Mouse (Mus musculus): Measurements from ENCODE around the gene Zmym6. TPM values are rescaled to one million over a fixed set of nuclear protein-coding genes. Genes with fewer than 3 reads are reported as not detected.
"Not testable (repeated sequence)": the region's sequence is repeated elsewhere in the genome, so short reads cannot be mapped to it uniquely, and the experiment has no call there.

The Zmym6 gene
- total RNA-seq, 1 experiment: 18.1 TPM

DNA sequence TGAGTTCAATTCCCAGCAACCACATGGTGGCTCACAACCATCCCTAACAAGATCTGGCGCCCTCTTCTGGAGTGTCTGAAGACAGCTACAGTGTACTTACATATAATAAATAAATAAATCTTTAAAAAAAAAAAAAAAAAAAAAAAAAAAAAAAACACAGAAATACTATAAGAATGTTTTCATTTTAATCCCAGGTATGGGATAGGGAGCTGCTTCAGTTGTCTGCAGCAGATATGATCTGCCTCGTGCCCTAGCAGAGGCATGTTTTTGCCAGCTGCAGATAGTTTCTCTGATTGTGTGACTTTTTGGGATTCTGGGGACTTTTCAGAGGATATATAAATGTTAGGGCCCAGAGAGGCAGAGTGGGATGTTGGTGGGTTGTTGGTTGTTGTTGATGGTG lies 22.4 kb downstream of the Zmym6 start:
- H3K9me3 ChIP-seq (ENCODE audit: control insufficient read depth, insufficient read depth, low read depth, low read length); H3K9ac ChIP-seq (ENCODE audit: insufficient read depth, low read depth, low read length, poor library complexity, severe bottlenecking); H3K27ac ChIP-seq (ENCODE audit: insufficient read depth, low read depth, low read length, poor library complexity, severe bottlenecking); H3K4me3 ChIP-seq (ENCODE audit: insufficient read depth in 1 of 2, low read depth in 1 of 2, low read length in 2 of 2, poor library complexity in 1 of 2, severe bottlenecking in 1 of 2); in situ Hi-C loops (cut with MboI; ENCODE audit: low sequenced_read_pairs in 2 of 2, unreplicated experiment in 2 of 2); DNase-seq (ENCODE audit: low read depth, low spot score); H3K4me1 ChIP-seq (ENCODE audit: control insufficient read depth in 2 of 2, insufficient read depth in 2 of 2, low read length in 2 of 2, poor library complexity in 1 of 2); H3K36me3 ChIP-seq (ENCODE audit: control insufficient read depth, insufficient read depth, low read length, poor library complexity, severe bottlenecking): not testable (repeated sequence)
- peak; percentile 90 for TF ChIP-seq ZNF384 (IDR thresholded peaks at IDR 0.05; ENCODE audit: low read depth, low read length)

DNA sequence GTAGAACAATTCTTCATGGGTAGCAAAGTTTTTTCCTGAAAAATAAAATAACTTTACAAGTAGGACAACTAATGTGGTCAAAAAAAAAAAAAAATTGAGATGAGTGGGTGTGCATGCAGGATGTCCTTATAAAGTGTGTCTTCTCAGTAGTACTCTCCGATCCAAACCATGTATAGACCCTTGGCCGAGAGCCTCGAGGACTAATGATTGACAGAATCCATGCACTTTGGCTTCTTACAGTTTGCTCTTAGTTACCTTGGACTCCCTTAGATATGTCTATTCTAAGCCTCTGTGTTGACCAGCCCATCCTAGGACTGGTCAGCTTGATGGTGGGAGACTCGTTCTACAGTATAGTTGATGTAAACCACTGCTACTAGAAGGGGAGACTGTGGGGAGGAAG lies 30.4 kb downstream of the Zmym6 start:
- no peak overlapping the region for H3K4me3 ChIP-seq (ENCODE audit: insufficient read depth in 1 of 2, low read depth in 1 of 2, low read length in 2 of 2, poor library complexity in 1 of 2, severe bottlenecking in 1 of 2)
- no peaks in the 10 kb centered on the region for H3K4me1 ChIP-seq (ENCODE audit: control insufficient read depth in 2 of 2, insufficient read depth in 2 of 2, low read length in 2 of 2, poor library complexity in 1 of 2)
- no peak overlapping the region for H3K9ac ChIP-seq (ENCODE audit: insufficient read depth, low read depth, low read length, poor library complexity, severe bottlenecking)
- H3K9me3 ChIP-seq (ENCODE audit: control insufficient read depth, insufficient read depth, low read depth, low read length): no peaks in the 10 kb centered on the region
- TF ChIP-seq CHD2 (IDR thresholded peaks at IDR 0.05; ENCODE audit: low read depth, low read length): no peak
- TF ChIP-seq MAFK (IDR thresholded peaks at IDR 0.05; ENCODE audit: insufficient read depth, low read depth, low read length): no peak
- TF ChIP-seq ZC3H11A (IDR thresholded peaks at IDR 0.05; ENCODE audit: borderline replicate concordance, low read depth, low read length): no peak
- no peak for TF ChIP-seq HCFC1 (IDR thresholded peaks at IDR 0.05; ENCODE audit: borderline replicate concordance, insufficient read depth, low read length)
- TF ChIP-seq ZNF384 (IDR thresholded peaks at IDR 0.05; ENCODE audit: low read depth, low read length): no peak
- in situ Hi-C loops (cut with MboI; ENCODE audit: low sequenced_read_pairs in 2 of 2, unreplicated experiment in 2 of 2): no loop called here
- H3K27ac ChIP-seq (ENCODE audit: insufficient read depth, low read depth, low read length, poor library complexity, severe bottlenecking): no peak overlapping the region
- no peaks in the 10 kb centered on the region for H3K36me3 ChIP-seq (ENCODE audit: control insufficient read depth, insufficient read depth, low read length, poor library complexity, severe bottlenecking)
- DNase-seq (ENCODE audit: low read depth, low spot score): no peak

DNA sequence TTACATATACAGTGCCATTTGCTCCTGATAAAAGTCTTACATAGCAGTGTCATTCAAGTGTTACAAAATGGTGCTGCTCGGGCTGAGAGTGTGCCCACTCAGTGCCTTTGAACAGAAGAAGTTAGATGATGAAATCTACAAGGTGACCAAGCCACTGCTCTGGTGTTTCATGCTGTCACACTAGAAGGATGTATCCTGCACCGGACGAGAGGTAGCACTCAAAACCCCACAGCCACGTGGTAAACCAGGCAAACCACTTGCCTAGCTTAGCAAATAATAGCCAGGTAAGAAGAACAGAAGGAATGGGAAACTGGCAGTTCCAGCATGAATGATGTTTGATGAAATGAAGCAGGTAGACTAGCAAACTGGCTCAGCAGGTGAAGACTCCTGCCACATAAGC lies 33.4 kb downstream of the Zmym6 start:
- Histone ChIP-seq H3K9me3 (ENCODE audit: control insufficient read depth, insufficient read depth, low read depth, low read length) (no peaks in the 10 kb centered on the region), H3K4me1 (ENCODE audit: control insufficient read depth in 2 of 2, insufficient read depth in 2 of 2, low read length in 2 of 2, poor library complexity in 1 of 2) (no peaks in the 10 kb centered on the region), H3K9ac (ENCODE audit: insufficient read depth, low read depth, low read length, poor library complexity, severe bottlenecking) (no peak overlapping the region), H3K27ac (ENCODE audit: insufficient read depth, low read depth, low read length, poor library complexity, severe bottlenecking) (no peak overlapping the region), H3K36me3 (ENCODE audit: control insufficient read depth, insufficient read depth, low read length, poor library complexity, severe bottlenecking) (no peaks in the 10 kb centered on the region), H3K4me3 (ENCODE audit: insufficient read depth in 1 of 2, low read depth in 1 of 2, low read length in 2 of 2, poor library complexity in 1 of 2, severe bottlenecking in 1 of 2) (no peak overlapping the region)
- DNase-seq (ENCODE audit: low read depth, low spot score): no peak
- TF ChIP-seq ZC3H11A (IDR thresholded peaks at IDR 0.05; ENCODE audit: borderline replicate concordance, low read depth, low read length) (no peak), ZNF384 (IDR thresholded peaks at IDR 0.05; ENCODE audit: low read depth, low read length) (no peak), CHD2 (IDR thresholded peaks at IDR 0.05; ENCODE audit: low read depth, low read length) (no peak), HCFC1 (IDR thresholded peaks at IDR 0.05; ENCODE audit: borderline replicate concordance, insufficient read depth, low read length) (no peak), MAFK (IDR thresholded peaks at IDR 0.05; ENCODE audit: insufficient read depth, low read depth, low read length) (no peak)
- in situ Hi-C loops (cut with MboI; ENCODE audit: low sequenced_read_pairs in 2 of 2, unreplicated experiment in 2 of 2): no loop called here

DNA sequence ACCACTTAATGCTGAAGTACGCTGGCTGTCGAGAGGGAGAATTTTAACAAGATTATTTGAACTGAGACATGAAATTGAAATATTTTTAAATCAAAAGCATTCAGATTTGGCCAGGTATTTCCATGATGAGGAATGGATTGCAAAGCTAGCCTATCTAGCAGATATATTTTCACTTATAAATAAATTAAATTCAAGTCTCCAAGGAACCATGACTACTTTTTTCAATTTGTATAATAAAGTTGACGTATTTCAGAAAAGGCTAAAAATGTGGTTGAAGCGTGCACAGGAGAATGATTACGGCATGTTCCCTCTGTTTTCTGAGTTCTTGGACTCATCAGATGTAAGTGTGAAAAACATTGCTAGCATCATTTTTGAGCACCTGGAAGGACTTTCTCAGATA lies 46.2 kb downstream of the Zmym6 start, which contains the start of gene Tmem35b:
Gene Tmem35b (plus strand): TSS at position 301 of the 400 bp plus-strand sequence.
- Histone ChIP-seq H3K9ac (ENCODE audit: insufficient read depth, low read depth, low read length, poor library complexity, severe bottlenecking) (no peak within 1 kb of the TSS), H3K36me3 (ENCODE audit: control insufficient read depth, insufficient read depth, low read length, poor library complexity, severe bottlenecking) (peaks cover 2% of the 10 kb centered on the region; the same call in 1 of the 2 replicates), H3K27ac (ENCODE audit: insufficient read depth, low read depth, low read length, poor library complexity, severe bottlenecking) (no peak within 1 kb of the TSS; the same call in 1 of the 2 replicates), H3K4me1 (ENCODE audit: control insufficient read depth in 2 of 2, insufficient read depth in 2 of 2, low read length in 2 of 2, poor library complexity in 1 of 2) (peaks cover 7 to 14% of the 10 kb centered on the region in 2 experiments; a peak in 3 of 4 replicates), H3K4me3 (ENCODE audit: insufficient read depth in 1 of 2, low read depth in 1 of 2, low read length in 2 of 2, poor library complexity in 1 of 2, severe bottlenecking in 1 of 2) (no peak within 1 kb of the TSS; a peak in 1 of 4 replicates), H3K9me3 (ENCODE audit: control insufficient read depth, insufficient read depth, low read depth, low read length) (no peaks in the 10 kb centered on the region)
- in situ Hi-C loops (cut with MboI; ENCODE audit: low sequenced_read_pairs in 2 of 2, unreplicated experiment in 2 of 2): no loop called here
- no peak for DNase-seq (ENCODE audit: low read depth, low spot score)
- TF ChIP-seq ZNF384 (IDR thresholded peaks at IDR 0.05; ENCODE audit: low read depth, low read length) (no peak), ZC3H11A (IDR thresholded peaks at IDR 0.05; ENCODE audit: borderline replicate concordance, low read depth, low read length) (no peak), CHD2 (IDR thresholded peaks at IDR 0.05; ENCODE audit: low read depth, low read length) (no peak), HCFC1 (IDR thresholded peaks at IDR 0.05; ENCODE audit: borderline replicate concordance, insufficient read depth, low read length) (no peak), MAFK (IDR thresholded peaks at IDR 0.05; ENCODE audit: insufficient read depth, low read depth, low read length) (no peak)

DNA sequence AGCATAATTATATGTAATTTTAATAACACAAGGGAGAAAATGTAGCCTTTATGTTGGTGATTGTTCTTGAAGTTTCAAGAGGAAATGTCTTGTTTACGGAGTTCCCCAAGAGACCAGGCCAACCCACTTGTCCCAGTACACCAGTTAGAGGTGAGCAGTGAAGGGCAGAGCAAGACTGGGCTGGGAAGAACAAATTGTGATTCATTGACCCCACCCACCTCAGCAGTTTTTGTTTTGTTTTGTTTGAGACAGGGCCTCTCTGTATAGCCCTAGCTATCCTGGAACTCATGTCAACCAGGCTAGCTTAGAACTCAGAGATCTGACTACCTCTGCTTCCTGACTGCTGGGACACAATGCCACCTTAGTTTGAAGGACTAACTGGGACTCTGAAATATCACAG lies 47.1 kb downstream of the Zmym6 start:
- DNase-seq (ENCODE audit: low read depth, low spot score): peak; percentile 69
- no peaks in the 10 kb centered on the region for H3K9me3 ChIP-seq (ENCODE audit: control insufficient read depth, insufficient read depth, low read depth, low read length)
- in situ Hi-C loops (cut with MboI; ENCODE audit: low sequenced_read_pairs in 2 of 2, unreplicated experiment in 2 of 2): no loop called here

More for the DNA sequence above, 47.1 kb downstream of the Zmym6 start:
- H3K9ac ChIP-seq (ENCODE audit: insufficient read depth, low read depth, low read length, poor library complexity, severe bottlenecking): no peak overlapping the region
- H3K4me1 ChIP-seq (ENCODE audit: control insufficient read depth in 2 of 2, insufficient read depth in 2 of 2, low read length in 2 of 2, poor library complexity in 1 of 2): peaks cover 7 to 14% of the 10 kb centered on the region in 2 experiments; a peak in 3 of 4 replicates
- H3K27ac ChIP-seq (ENCODE audit: insufficient read depth, low read depth, low read length, poor library complexity, severe bottlenecking): no peak overlapping the region
- TF ChIP-seq MAFK (IDR thresholded peaks at IDR 0.05; ENCODE audit: insufficient read depth, low read depth, low read length) (no peak), HCFC1 (IDR thresholded peaks at IDR 0.05; ENCODE audit: borderline replicate concordance, insufficient read depth, low read length) (no peak), ZNF384 (IDR thresholded peaks at IDR 0.05; ENCODE audit: low read depth, low read length) (no peak), ZC3H11A (IDR thresholded peaks at IDR 0.05; ENCODE audit: borderline replicate concordance, low read depth, low read length) (no peak), CHD2 (IDR thresholded peaks at IDR 0.05; ENCODE audit: low read depth, low read length) (no peak)
- peaks cover 4% of the 10 kb centered on the region; the same call in 1 of the 2 replicates for H3K36me3 ChIP-seq (ENCODE audit: control insufficient read depth, insufficient read depth, low read length, poor library complexity, severe bottlenecking)
- no peak overlapping the region; a peak in 1 of 4 replicates for H3K4me3 ChIP-seq (ENCODE audit: insufficient read depth in 1 of 2, low read depth in 1 of 2, low read length in 2 of 2, poor library complexity in 1 of 2, severe bottlenecking in 1 of 2)
